Mouse (Mus musculus): ENCODE measurements at regions not wholly inside any gene's neighbourhood (a gene's known extent, or its start where the extent isn't known, plus 50 kb on each side); places are given as distances from the start of the nearest gene placed in this dataset.

DNA sequence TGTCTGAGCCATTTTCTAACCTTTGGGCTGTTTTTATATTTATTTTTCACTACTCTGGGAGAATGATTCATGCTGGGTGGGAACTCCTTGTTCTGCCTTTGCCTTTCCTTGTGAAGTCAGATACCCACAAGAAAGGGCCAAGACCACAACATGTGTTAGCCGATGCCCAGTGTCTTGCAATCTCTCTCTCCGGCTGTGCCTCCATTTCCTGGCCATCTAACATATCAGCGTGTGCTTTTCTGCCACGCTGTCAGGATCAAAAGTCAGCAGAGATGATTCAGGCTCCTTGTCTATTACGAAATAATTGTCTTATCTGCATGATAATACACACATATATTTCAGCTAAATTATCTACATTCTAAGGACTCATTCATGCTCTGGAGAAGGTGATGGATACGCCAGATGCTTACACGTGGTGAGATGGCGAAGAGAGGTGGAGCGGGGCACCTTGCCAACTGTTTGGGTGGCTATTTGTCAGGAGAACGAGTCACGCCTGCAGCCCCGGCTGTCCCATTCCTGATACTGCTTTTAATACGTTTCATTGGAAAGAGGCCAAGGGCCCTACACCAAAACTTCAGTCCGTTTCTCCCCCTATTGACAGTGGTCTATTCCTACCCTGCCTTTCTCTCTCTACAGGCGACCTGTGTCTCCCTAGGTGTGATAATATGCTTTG lies 842.1 kb upstream of the Car8 start:
- no peak for TF ChIP-seq GATA1 (IDR thresholded peaks at IDR 0.05; ENCODE audit: borderline replicate concordance, low read length)
- no peak for TF ChIP-seq FLI1 (IDR thresholded peaks at IDR 0.05; ENCODE audit: low read length)

Measured in megakaryocyte, embryonic 14.5 days (primary cell).